Mouse (Mus musculus): ENCODE data around the gene Ang.

GRCm38 (mm10) chr14:51094096-51094875 is 3.3 kb downstream of the Ang start:
- TF ChIP-seq CTCF (IDR thresholded peaks at IDR 0.05; ENCODE audit: low read depth): no peak
- TF ChIP-seq EP300 (IDR thresholded peaks at IDR 0.05; ENCODE audit: low read depth): no peak

All from liver, postnatal 0 days (tissue).